Mouse (Mus musculus) adrenal gland, postnatal 25 days (tissue): Measurements from ENCODE around the gene Prdx6b. TPM values are rescaled to one million over a fixed set of nuclear protein-coding genes. Genes with fewer than 3 reads are reported as not detected.

Source experiments
- DNase-seq: peaks from one replicate; pipeline ENCODE4 v3.0.0; 2021; ENCODE audit warnings: mixed read lengths
- long read RNA-seq: library from polyadenylated mRNA; stranded (forward); transcript quantifications from one replicate; pipeline ENCODE4 v2.0.0, GENCODE M21; 2021
- total RNA-seq: library from RNA; stranded (reverse); gene quantifications from 2 replicates; pipeline ENCODE4 v1.2.3, GENCODE M21; 2021

Gene Prdx6b
- not detected in 2 replicates for total RNA-seq
- long read RNA-seq: 0 reads

GRCm38 (mm10) chr2:80292172-80292571, at the start of gene Prdx6b:
Prdx6b (plus strand) TSS chr2:80292472.
- DNase-seq: no peak

DNA sequence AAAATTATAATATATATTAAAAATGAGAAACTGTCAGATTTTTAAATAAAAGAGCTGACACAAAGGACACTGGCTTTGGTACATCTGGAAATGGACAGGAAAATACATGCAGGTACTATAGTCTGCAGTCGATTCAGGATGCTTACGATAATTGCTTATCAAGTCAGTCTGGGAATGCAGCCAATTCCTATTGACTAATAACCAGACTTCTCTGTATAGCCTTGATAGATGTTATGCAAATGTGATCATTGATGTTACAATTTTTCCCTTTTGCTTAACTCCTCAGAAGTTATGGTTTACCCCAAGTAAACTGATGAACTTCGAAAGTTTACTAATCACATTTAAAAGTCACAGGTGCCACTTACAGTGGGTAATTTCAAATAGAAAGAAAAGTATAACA, 44.8 kb upstream of the Prdx6b start:
- no peak for DNase-seq

DNA sequence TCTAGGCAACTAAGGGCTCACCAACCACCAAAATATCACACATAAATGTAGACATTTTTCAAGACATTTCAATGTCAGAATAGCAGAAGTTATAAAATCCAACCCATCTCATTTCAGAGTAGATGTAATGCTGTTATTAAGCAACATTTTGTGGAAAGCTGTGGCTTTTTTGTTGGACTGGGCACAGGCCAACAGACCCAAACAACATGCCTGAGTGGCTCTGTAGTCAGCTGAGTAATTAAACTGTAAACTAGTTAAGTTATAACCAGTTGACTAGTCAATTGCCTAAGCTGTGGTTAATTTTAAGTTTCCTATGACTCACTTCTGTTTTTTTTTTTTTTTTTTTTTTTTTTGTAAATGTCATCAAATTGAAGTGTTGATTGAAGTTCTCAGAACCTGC, 44.4 kb upstream of the Prdx6b start:
- no peak for DNase-seq

DNA sequence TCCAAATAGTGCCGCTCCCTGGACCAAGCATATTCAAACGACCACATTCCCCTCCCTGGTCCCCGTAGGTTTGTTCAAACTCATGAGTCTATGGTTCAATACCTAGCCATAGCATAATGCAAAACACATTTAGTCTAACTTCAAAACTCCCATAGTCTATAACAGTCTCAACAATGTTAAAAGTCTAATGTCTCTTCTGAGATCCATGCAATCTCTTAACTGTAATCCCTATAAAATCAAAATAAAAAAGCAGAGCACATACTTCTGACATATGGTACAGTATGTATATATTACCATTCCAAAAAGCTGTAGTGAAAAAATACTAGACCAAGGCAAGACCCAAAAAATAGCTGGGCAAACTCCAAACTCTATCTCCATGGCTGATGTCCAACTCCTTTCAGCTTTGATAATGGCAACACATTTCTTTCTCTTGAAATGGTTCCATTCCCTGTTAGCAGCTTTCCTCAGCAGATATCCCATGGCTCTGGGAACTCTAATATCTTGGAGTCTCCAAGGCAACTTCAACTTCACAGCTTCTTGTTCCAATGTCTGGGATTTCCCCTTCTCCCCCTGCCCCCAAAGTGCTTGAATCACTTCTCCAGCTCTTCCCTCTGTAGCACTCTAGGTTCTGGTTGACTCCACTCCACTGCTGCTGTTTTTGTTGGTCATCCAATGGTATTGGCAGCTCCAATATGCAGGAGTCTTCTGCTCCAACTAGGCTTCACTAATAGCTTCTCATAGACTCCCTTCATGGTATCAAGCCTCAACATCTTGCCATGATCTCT, 32.2 kb upstream of the Prdx6b start:
- DNase-seq: no peak

DNA sequence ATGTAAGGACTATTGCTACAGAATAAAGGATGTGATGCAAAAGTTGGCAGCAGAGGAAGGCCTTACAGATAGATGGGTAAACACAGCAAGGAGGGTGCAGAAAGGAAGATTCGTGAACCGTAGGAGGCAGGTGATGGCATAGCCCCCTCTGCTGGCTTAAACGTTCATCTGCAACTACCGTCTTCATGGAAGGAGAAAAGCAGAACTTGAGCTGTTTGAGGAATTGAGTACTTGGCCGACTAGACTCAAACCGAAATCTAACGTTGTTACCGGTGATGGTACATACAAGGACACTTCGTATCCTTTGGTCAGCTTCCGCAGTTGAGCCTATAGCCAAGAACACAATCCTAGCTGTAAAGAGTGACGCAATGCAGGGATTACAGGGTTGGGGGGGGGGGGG, 25.4 kb upstream of the Prdx6b start:
- peak; percentile 54 for DNase-seq

- DNase-seq: no peak
These were observed 24.2 kb upstream of the Prdx6b start for GRCm38 (mm10) chr2:80268053-80268452.

GRCm38 (mm10) chr2:80271431-80271830, 20.8 kb upstream of the Prdx6b start:
- no peak for DNase-seq

DNA sequence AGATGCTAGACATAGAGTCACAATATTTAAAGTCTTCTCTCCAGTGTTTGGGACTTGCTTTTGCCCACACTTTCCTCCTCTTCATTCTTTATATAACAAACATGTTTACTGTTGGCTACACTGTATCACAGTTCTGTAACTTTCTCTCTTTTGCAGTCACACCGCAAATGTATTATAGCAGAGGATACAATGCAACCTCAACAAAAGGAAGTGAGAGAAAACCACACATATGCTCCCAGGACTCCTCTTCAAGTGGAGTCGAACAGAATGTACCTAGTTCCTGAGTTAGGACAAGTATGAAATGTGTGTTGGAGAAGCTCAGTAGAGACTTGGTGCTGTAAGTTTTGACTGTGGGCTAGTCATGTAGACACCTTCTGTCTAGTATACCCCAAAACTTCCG, 19.2 kb upstream of the Prdx6b start:
- no peak for DNase-seq

GRCm38 (mm10) chr2:80273763-80274162, 18.5 kb upstream of the Prdx6b start:
- no peak for DNase-seq

- DNase-seq: no peak
These were observed 17.1 kb upstream of the Prdx6b start for GRCm38 (mm10) chr2:80275136-80275535.

- no peak for DNase-seq
These were observed 10.1 kb upstream of the Prdx6b start for GRCm38 (mm10) chr2:80282214-80282613.

- no peak for DNase-seq
These were observed 5.9 kb upstream of the Prdx6b start for GRCm38 (mm10) chr2:80286397-80286796.

- DNase-seq: no peak
These were observed 6.1 kb downstream of the Prdx6b start for GRCm38 (mm10) chr2:80298334-80298733.

- DNase-seq: no peak
These were observed 8.5 kb downstream of the Prdx6b start for GRCm38 (mm10) chr2:80300806-80301205.

GRCm38 (mm10) chr2:80303957-80304356, 11.7 kb downstream of the Prdx6b start:
- no peak for DNase-seq

- DNase-seq: no peak
These were observed 15.4 kb downstream of the Prdx6b start for GRCm38 (mm10) chr2:80307701-80308100.

- DNase-seq: no peak
These were observed 17.5 kb downstream of the Prdx6b start for GRCm38 (mm10) chr2:80309775-80310174.

GRCm38 (mm10) chr2:80310772-80311171, 18.5 kb downstream of the Prdx6b start:
- DNase-seq: no peak

GRCm38 (mm10) chr2:80311350-80311749, 19.1 kb downstream of the Prdx6b start:
- no peak for DNase-seq

DNA sequence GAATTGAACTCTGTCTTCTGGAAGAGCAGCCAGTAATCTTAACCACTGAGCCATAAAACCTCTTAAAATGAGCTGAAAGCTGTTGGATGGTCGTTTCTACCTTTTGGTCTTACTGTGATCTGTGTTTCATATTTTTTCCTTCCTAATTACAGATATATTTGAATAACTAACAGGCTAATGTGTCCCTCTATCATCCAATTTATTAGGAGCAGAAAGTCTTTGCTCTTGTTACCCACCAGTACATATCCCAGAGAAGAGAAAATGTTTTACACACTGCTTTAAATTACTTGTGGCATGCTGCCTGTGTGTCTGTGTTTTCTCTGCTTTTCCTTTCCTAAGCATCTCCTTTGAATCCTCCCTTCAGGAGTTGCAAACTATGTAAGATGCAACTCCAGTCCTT, 21.9 kb downstream of the Prdx6b start:
- DNase-seq: no peak

- DNase-seq: no peak
These were observed 22.6 kb downstream of the Prdx6b start for GRCm38 (mm10) chr2:80314854-80315241.

- peak; percentile 92 for DNase-seq
These were observed 23.2 kb downstream of the Prdx6b start, which contains the start of gene Dnajc10 for GRCm38 (mm10) chr2:80315242-80316161. Dnajc10 (plus strand) TSS chr2:80315466.

- no peak for DNase-seq
These were observed 30.6 kb downstream of the Prdx6b start for GRCm38 (mm10) chr2:80322878-80323277.
